Mouse (Mus musculus) spleen, adult 2 months (tissue): ENCODE data around the gene Ap3s2.

Experiments
- CTCF ChIP-seq: fragments of 200-500 bp; IDR thresholded peaks from 2 replicates; pipeline ENCODE4 v1.5.1; 2011; ENCODE audit warnings: mild to moderate bottlenecking, inconsistent platforms; ENCODE audit not compliant: insufficient read depth, insufficient read length, insufficient replicate concordance; ENCODE audit errors: extremely low read depth
- POLR2A ChIP-seq: fragments of 200-500 bp; IDR thresholded peaks from 2 replicates; pipeline ENCODE4 v1.6.1; 2011; ENCODE audit warnings: low read depth, low read length, inconsistent platforms

DNA sequence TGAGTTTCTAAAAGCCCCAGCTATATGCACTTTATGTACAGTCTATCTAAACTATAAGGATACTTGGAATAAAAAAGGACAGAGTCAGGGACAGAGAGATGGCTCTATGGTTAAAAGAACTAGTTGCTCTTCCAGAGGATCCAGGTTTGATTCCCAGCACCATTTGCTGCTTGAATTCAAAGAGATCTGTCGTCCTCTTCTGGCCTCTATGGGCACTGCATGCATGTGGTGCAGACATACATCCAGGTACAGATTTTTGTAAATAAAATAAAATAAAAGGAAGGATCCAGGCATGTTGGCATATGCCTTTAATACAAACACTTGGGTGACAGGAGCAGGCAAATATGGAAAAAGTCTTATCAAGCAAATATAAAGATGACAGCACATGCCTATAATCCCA is 41.2 kb upstream of the Ap3s2 start:
- TF ChIP-seq CTCF (no peak), POLR2A (no peak)
